16 mouse cellular contexts compared by ENCODE assay signal in the genomic region with DNA sequence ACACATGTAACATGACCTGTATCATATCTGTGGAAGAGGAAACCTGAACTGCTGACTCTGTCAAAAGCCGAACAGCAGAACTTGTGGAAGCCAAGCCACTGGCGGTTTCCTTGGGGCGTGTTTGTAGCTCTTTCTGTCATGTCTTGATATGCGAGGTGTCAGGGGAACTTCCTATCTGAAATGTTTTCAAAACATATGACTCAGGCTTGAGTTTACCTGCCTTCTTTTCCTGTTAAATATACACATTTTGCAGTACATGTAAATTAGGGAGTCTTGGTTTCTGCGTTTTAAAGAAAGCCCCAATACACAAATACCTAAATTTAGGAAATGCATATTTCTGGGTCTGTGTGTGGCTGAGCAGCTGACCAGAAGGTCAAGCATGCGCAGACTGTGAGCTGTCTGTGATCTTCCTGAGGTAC. TPM values are rescaled to one million over a fixed set of nuclear protein-coding genes. Genes with fewer than 3 reads are reported as not detected.
A peak's percentile ranks its signal among the peaks of the same experiment; 100 is the strongest.
DNase-seq lines count a peak whose midpoint lies in the region; ATAC-seq and TF ChIP-seq lines count a peak whose summit lies in the region.
"Had no signal": no experiment of that assay in that cellular context is flagged by ENCODE, and none has a peak within 500 bp of the region (broad histone marks: within the 10 kb centered on the region; RNA-seq: fewer than 3 reads in every experiment).

No protein-coding gene starts in this region.

- intact Hi-C loops in left cerebral cortex, postnatal 14 days (cut with DNase I): no loop called here

- peak; percentile 36; the same call in 1 of the 2 replicates for ATAC-seq in monocyte, adult 5-6 weeks (replicated peaks; ENCODE audit: insufficient number of reproducible peaks, low FRiP score, low TSS enrichment, poor library complexity, severe bottlenecking)
- ATAC-seq: forebrain, embryonic 13.5 days; hindbrain, embryonic 16.5 days; liver, postnatal 0 days had no signal

- peak; percentile 25 to 48 for DNase-seq in spleen, adult 2 months (ENCODE audit: low read depth in 1 of 2, low spot score in 2 of 2)
- no peak for DNase-seq in spleen, postnatal 10 days (ENCODE audit: low spot score in 2 of 2)
- DNase-seq in thymus, postnatal 4 days: peak; percentile 50
- DNase-seq in gastrocnemius, adult 18-20 months (ENCODE audit: low spot score): no peak
- no peak for DNase-seq in left cerebral cortex, postnatal 14 days (ENCODE audit: low spot score in 2 of 2)
- DNase-seq in cerebellum, adult 9-10 months: no peak
- DNase-seq: adrenal gland, postnatal 10 days; heart, postnatal 14 days; kidney, postnatal 10 days; liver, postnatal 0 days had no signal

- peaks cover 14% of the 10 kb centered on the region; the same call in 1 of the 2 replicates for H3K4me1 ChIP-seq in spleen, adult 2 months (ENCODE audit: control insufficient read depth, insufficient read depth, insufficient read length)
- H3K4me1 ChIP-seq in brown adipose tissue, adult 24 weeks (ENCODE audit: control insufficient read depth, insufficient read depth, insufficient read length, low read length): no peaks in the 10 kb centered on the region
- H3K4me1 ChIP-seq: forebrain, embryonic 13.5 days; limb, embryonic 12.5 days had no signal

- H3K27me3 ChIP-seq in spleen, adult 2 months (ENCODE audit: control insufficient read depth, insufficient read depth, low read length): no peaks in the 10 kb centered on the region
- H3K27me3 ChIP-seq: forebrain, embryonic 13.5 days; limb, embryonic 12.5 days had no signal

- no peak overlapping the region for H3K4me3 ChIP-seq in spleen, adult 2 months (ENCODE audit: extremely low read depth, insufficient read depth, insufficient read length)
- H3K4me3 ChIP-seq in brown adipose tissue, adult 24 weeks (ENCODE audit: insufficient read depth, low read depth, low read length): no peak overlapping the region
- H3K4me3 ChIP-seq: forebrain, embryonic 13.5 days; heart, adult 2 months; limb, embryonic 12.5 days had no signal

- TF ChIP-seq POLR2A in spleen, adult 2 months (IDR thresholded peaks at IDR 0.05; ENCODE audit: low read depth, low read length): no peak

- 17% methylated on average over 6 of the region's 6 CpGs for WGBS in spleen, adult 2 months

- no peaks in the 10 kb centered on the region for H3K36me3 ChIP-seq in spleen, adult 2 months (ENCODE audit: control insufficient read depth, insufficient read depth, low read length)
- H3K36me3 ChIP-seq: limb, embryonic 12.5 days had no signal

- no peak for TF ChIP-seq CTCF in spleen, adult 2 months (IDR thresholded peaks at IDR 0.05; ENCODE audit: extremely low read depth, insufficient read depth, insufficient read length, insufficient replicate concordance)

- H3K27ac ChIP-seq in spleen, adult 2 months (ENCODE audit: insufficient read depth, low read length): peak overlapping the region; percentile 57; the same call in 1 of the 2 replicates
- peak overlapping the region; percentile 13; the same call in 1 of the 2 replicates for H3K27ac ChIP-seq in brown adipose tissue, adult 24 weeks (replicated peaks; ENCODE audit: low read depth, low read length)
- H3K27ac ChIP-seq: forebrain, embryonic 13.5 days; heart, adult 2 months; limb, embryonic 12.5 days had no signal

RNA-seq across cellular contexts. Expression of a gene that starts 14.2 kb away (rescaled TPM):
- 2.2 and 2.3 TPM in 2 replicates for polyA plus RNA-seq in spleen, adult 2 months (2012; rRNA removed)
- polyA plus RNA-seq in brown adipose tissue, adult 24 weeks (2012; ENCODE audit: insufficient read depth, insufficient read length, missing spikeins): not detected in 2 replicates
- total RNA-seq in monocyte, adult 5-6 weeks (2017): 83.7 to 308 TPM (median 89.9 TPM) in 3 replicates
- not detected for total RNA-seq in gastrocnemius, adult 18-20 months (2021)
- total RNA-seq in left cerebral cortex, postnatal 14 days (2021): not detected
- polyA plus RNA-seq: forebrain, embryonic 13.5 days; hindbrain, embryonic 16.5 days; limb, embryonic 12.5 days had no signal

RNA-seq across cellular contexts. Expression of a gene that starts 35.6 kb away (rescaled TPM):
- polyA plus RNA-seq in spleen, adult 2 months (2012; rRNA removed): 2.1 TPM in 2 replicates
- not detected in 2 replicates for polyA plus RNA-seq in brown adipose tissue, adult 24 weeks (2012; ENCODE audit: insufficient read depth, insufficient read length, missing spikeins)
- total RNA-seq in monocyte, adult 5-6 weeks (2017): 129 to 500 TPM (median 141 TPM) in 3 replicates
- not detected for total RNA-seq in gastrocnemius, adult 18-20 months (2021)
- not detected for total RNA-seq in left cerebral cortex, postnatal 14 days (2021)

RNA-seq across cellular contexts. Expression of a gene that starts 50.1 kb away (rescaled TPM):
- 0.69 and 0.89 TPM in 2 replicates for polyA plus RNA-seq in spleen, adult 2 months (2012; rRNA removed)
- 0.67 and 1.2 TPM in 2 replicates for polyA plus RNA-seq in brown adipose tissue, adult 24 weeks (2012; ENCODE audit: insufficient read depth, insufficient read length, missing spikeins)
- 3.8 to 19.9 TPM (median 18.4 TPM) in 3 replicates for total RNA-seq in monocyte, adult 5-6 weeks (2017)
- total RNA-seq in gastrocnemius, adult 18-20 months (2021): 1 to 10 TPM in 1 of 2 experiments, under 1 TPM in 1; 0.40 to 1.5 TPM
- under 1 TPM in 1 of 2 experiments, not detected in 1; 0.15 TPM for total RNA-seq in left cerebral cortex, postnatal 14 days (2021)
- polyA plus RNA-seq: forebrain, embryonic 13.5 days had no signal

Comparison
In these comparisons a context has a peak if more than half of its experiments do, and no peak if none do; other contexts are left out.
1. DNase-seq: peak in spleen, adult 2 months (2 of 2) and thymus, postnatal 4 days (single experiment); none in spleen, postnatal 10 days (0 of 2), gastrocnemius, adult 18-20 months (single experiment), left cerebral cortex, postnatal 14 days (0 of 2) and cerebellum, adult 9-10 months (single experiment).
2. RNA of a gene that starts 14.2 kb away (total RNA-seq): 83.7 to 308 TPM in monocyte, adult 5-6 weeks; not detected in left cerebral cortex, postnatal 14 days and not detected in gastrocnemius, adult 18-20 months; every median in the first group is over 10 times any median in the second.
3. RNA of a gene that starts 35.6 kb away (total RNA-seq): 129 to 500 TPM in monocyte, adult 5-6 weeks; not detected in left cerebral cortex, postnatal 14 days and not detected in gastrocnemius, adult 18-20 months; every median in the first group is over 100 times any median in the second.